8 mouse cellular contexts compared by ENCODE assay signal in genomic region chr4:106911951-106912688, GRCm38 (mm10). TPM values are rescaled to one million over a fixed set of nuclear protein-coding genes. Genes with fewer than 3 reads are reported as not detected.
A peak's percentile ranks its signal among the peaks of the same experiment; 100 is the strongest.
DNase-seq lines count a peak whose midpoint lies in the region; ATAC-seq and TF ChIP-seq lines count a peak whose summit lies in the region.

No protein-coding gene starts in this region.

- H3K27me3 ChIP-seq in G1E (ENCODE audit: insufficient read depth, low read length), result no peaks in the 10 kb centered on the region
- H3K27me3 ChIP-seq in forebrain, embryonic 12.5 days, result no peaks in the 10 kb centered on the region
- H3K27me3 ChIP-seq in intestine, embryonic 15.5 days (replicated peaks), result no peaks in the 10 kb centered on the region
- H3K27me3 ChIP-seq in lung, postnatal 0 days (replicated peaks; ENCODE audit: insufficient read depth, low read length), result no peaks in the 10 kb centered on the region
- H3K27me3 ChIP-seq in stomach, postnatal 0 days (ENCODE audit: control insufficient read depth, insufficient read depth, low read length), result no peaks in the 10 kb centered on the region

- peak overlapping the region; percentile 100 for H3K9ac ChIP-seq in forebrain, embryonic 12.5 days
- peak overlapping the region; percentile 99 for H3K9ac ChIP-seq in intestine, embryonic 15.5 days
- H3K9ac ChIP-seq in lung, postnatal 0 days (replicated peaks; ENCODE audit: low read depth), result peak overlapping the region; percentile 68
- H3K9ac ChIP-seq in stomach, postnatal 0 days (ENCODE audit: low read length), result peak overlapping the region; percentile 88

- no peak for TF ChIP-seq EP300 in lung, postnatal 0 days (IDR thresholded peaks at IDR 0.05)
- no peak for TF ChIP-seq EP300 in stomach, postnatal 0 days (optimal IDR thresholded peaks at IDR 0.05)

- H3K4me2 ChIP-seq in forebrain, embryonic 12.5 days, result peak overlapping the region; percentile 97
- peak overlapping the region; percentile 87 for H3K4me2 ChIP-seq in intestine, embryonic 15.5 days (replicated peaks)
- peak overlapping the region; percentile 98 for H3K4me2 ChIP-seq in lung, postnatal 0 days (replicated peaks; ENCODE audit: low read depth, low read length)
- H3K4me2 ChIP-seq in stomach, postnatal 0 days (replicated peaks; ENCODE audit: low read depth), result peak overlapping the region; percentile 96

- H3K9me3 ChIP-seq in G1E (replicated peaks), result no peaks in the 10 kb centered on the region
- no peaks in the 10 kb centered on the region for H3K9me3 ChIP-seq in forebrain, embryonic 12.5 days
- no peaks in the 10 kb centered on the region for H3K9me3 ChIP-seq in intestine, embryonic 15.5 days
- no peaks in the 10 kb centered on the region for H3K9me3 ChIP-seq in lung, postnatal 0 days (ENCODE audit: low read length)
- no peaks in the 10 kb centered on the region for H3K9me3 ChIP-seq in stomach, postnatal 0 days (ENCODE audit: control insufficient read depth, low read length)

- peaks cover 48% of the 10 kb centered on the region for H3K36me3 ChIP-seq in G1E (replicated peaks)
- H3K36me3 ChIP-seq in forebrain, embryonic 12.5 days (replicated peaks), result peaks cover 35% of the 10 kb centered on the region
- H3K36me3 ChIP-seq in intestine, embryonic 15.5 days, result peaks cover 24% of the 10 kb centered on the region
- H3K36me3 ChIP-seq in lung, postnatal 0 days (ENCODE audit: insufficient read depth, low read length), result peaks cover 20% of the 10 kb centered on the region
- peaks cover 5% of the 10 kb centered on the region for H3K36me3 ChIP-seq in stomach, postnatal 0 days (ENCODE audit: control insufficient read depth, insufficient read depth, low read length)

- peak overlapping the region; percentile 94 for H3K27ac ChIP-seq in gastrocnemius, adult 2 months
- peak overlapping the region; percentile 99 for H3K27ac ChIP-seq in forebrain, embryonic 12.5 days
- H3K27ac ChIP-seq in intestine, embryonic 15.5 days, result peak overlapping the region; percentile 97
- peak overlapping the region; percentile 95; the same call in 1 of the 2 replicates for H3K27ac ChIP-seq in lung, postnatal 0 days (ENCODE audit: low read length)
- peak overlapping the region; percentile 97 for H3K27ac ChIP-seq in stomach, postnatal 0 days (replicated peaks)

- WGBS in forebrain, embryonic 12.5 days, result under 1% methylated on average over 46 of the region's 73 CpGs
- WGBS in intestine, embryonic 15.5 days, result under 1% methylated on average over 67 of the region's 73 CpGs
- 0% methylated on average over 48 of the region's 73 CpGs for whole genome bisulfite sequencing in lung, postnatal 0 days
- 1% methylated on average over 45 of the region's 73 CpGs for WGBS in stomach, postnatal 0 days

- intact Hi-C loops in gastrocnemius, adult 2 months (cut with DNase I), result loop anchor here (1.0 kb wide), 1 partner anchor 76 kb away; no protein-coding TSS in a partner anchor

- peak overlapping the region; percentile 97 for H3K4me3 ChIP-seq in gastrocnemius, adult 2 months
- H3K4me3 ChIP-seq in G1E (ENCODE audit: low read depth, low read length), result peak overlapping the region; percentile 95
- H3K4me3 ChIP-seq in forebrain, embryonic 12.5 days (replicated peaks), result peak overlapping the region; percentile 100
- peak overlapping the region; percentile 100 for H3K4me3 ChIP-seq in intestine, embryonic 15.5 days (replicated peaks)
- H3K4me3 ChIP-seq in lung, postnatal 0 days (ENCODE audit: low read depth, low read length), result peak overlapping the region; percentile 84
- peak overlapping the region; percentile 95 for H3K4me3 ChIP-seq in stomach, postnatal 0 days (ENCODE audit: low read depth, low read length)

- ATAC-seq in G1E (ENCODE audit: extremely low read depth, insufficient number of reproducible peaks, low FRiP score, poor library complexity, severe bottlenecking), result no peak
- ATAC-seq in forebrain, embryonic 12.5 days (ENCODE audit: low FRiP score), result peak; percentile 9; the same call in 1 of the 2 replicates
- ATAC-seq in intestine, embryonic 15.5 days, result no peak
- no peak for ATAC-seq in lung, postnatal 0 days
- no peak for ATAC-seq in stomach, postnatal 0 days (ENCODE audit: low FRiP score, low TSS enrichment)
- no peak for ATAC-seq in erythroid progenitor cell, adult 5-6 weeks (replicated peaks; ENCODE audit: low FRiP score, poor library complexity, severe bottlenecking)

- peak; percentile 50 for DNase-seq in gastrocnemius, adult 2 months
- no peak for DNase-seq in gastrocnemius, adult 8-10 months (ENCODE audit: low spot score in 2 of 2)
- no peak for DNase-seq in G1E (ENCODE audit: low spot score)
- peak; percentile 32 for DNase-seq in lung, postnatal 0 days (ENCODE audit: low spot score)
- peak; percentile 43 for DNase-seq in stomach, postnatal 0 days (ENCODE audit: low spot score)

- TF ChIP-seq CTCF in gastrocnemius, adult 2 months (IDR thresholded peaks at IDR 0.05), result 0 out of 2 replicates have a peak, but pooled peaks have one; percentile 1
- no peak for TF ChIP-seq CTCF in G1E (IDR thresholded peaks at IDR 0.05; ENCODE audit: low read depth, low read length)
- TF ChIP-seq CTCF in lung, postnatal 0 days (IDR thresholded peaks at IDR 0.05), result peak; percentile 14
- TF ChIP-seq CTCF in stomach, postnatal 0 days (IDR thresholded peaks at IDR 0.05; ENCODE audit: low read depth), result peak; percentile 33; the same call in 1 of the 2 replicates

- H3K4me1 ChIP-seq in G1E (ENCODE audit: insufficient read depth, low read depth, low read length), result peaks cover 80% of the 10 kb centered on the region
- H3K4me1 ChIP-seq in forebrain, embryonic 12.5 days, result peaks cover 66% of the 10 kb centered on the region
- H3K4me1 ChIP-seq in intestine, embryonic 15.5 days (replicated peaks), result peaks cover 51% of the 10 kb centered on the region
- peaks cover 30% of the 10 kb centered on the region for H3K4me1 ChIP-seq in lung, postnatal 0 days (ENCODE audit: insufficient read depth, low read depth, low read length)
- peaks cover 14% of the 10 kb centered on the region for H3K4me1 ChIP-seq in stomach, postnatal 0 days (replicated peaks; ENCODE audit: control insufficient read depth, insufficient read depth)

RNA-seq across cellular contexts. Expression of gene Ssbp3, which starts 1.6 kb away (rescaled TPM):
- 10 to 100 TPM; 23.7 to 30.0 TPM for total RNA-seq in gastrocnemius, adult 2 months (2021)
- 10 to 100 TPM; 24.0 to 27.1 (median 25.8) TPM for total RNA-seq in gastrocnemius, adult 8-10 months (2022)
- total RNA-seq in G1E (2014; fragmentation: Nextera tagmentation) (232 and 311 TPM in 2 replicates), G1E (2017) (27.5 and 46.6 TPM in 2 replicates)
- 685 and 787 TPM in 2 replicates for polyA plus RNA-seq in G1E (2012)
- 198 and 214 TPM in 2 replicates for polyA plus RNA-seq in forebrain, embryonic 12.5 days (2016; fragmentation: Nextera tagmentation; extraction: Ambion mirVana)
- polyA plus RNA-seq in intestine, embryonic 15.5 days (2015; fragmentation: Nextera tagmentation; extraction: Ambion mirVana), result 83.7 and 86.0 TPM in 2 replicates
- polyA plus RNA-seq in lung, postnatal 0 days (2015; fragmentation: Nextera tagmentation; extraction: Ambion mirVana), result 40.2 and 49.8 TPM in 2 replicates
- polyA plus RNA-seq in stomach, postnatal 0 days (2015; fragmentation: Nextera tagmentation; extraction: Ambion mirVana), result 39.3 and 50.0 TPM in 2 replicates
- total RNA-seq in erythroid progenitor cell, adult 5-6 weeks (2015; ENCODE audit: low replicate concordance), result 181 and 212 TPM in 2 replicates
- total RNA-seq in erythroid progenitor cell, adult 5-6 weeks (2017; ENCODE audit: low replicate concordance), result 93.7 and 104 TPM in 2 replicates

Comparison
In these comparisons a context has a peak if more than half of its experiments do, and no peak if none do; other contexts are left out.
1. DNase-seq: peak in gastrocnemius, adult 2 months (single experiment), lung, postnatal 0 days (single experiment) and stomach, postnatal 0 days (single experiment); none in gastrocnemius, adult 8-10 months (0 of 2) and G1E (single experiment).
2. Peak in every context shown above with its lines, with median percentiles within 50 percentile points of each other: H3K27ac ChIP-seq, H3K4me3 ChIP-seq, H3K4me2 ChIP-seq and H3K9ac ChIP-seq.